Mouse (Mus musculus): ENCODE measurements around the gene Apopt1. TPM values are rescaled to one million over a fixed set of nuclear protein-coding genes. Genes with fewer than 3 reads are reported as not detected.
A peak's percentile ranks its signal among the peaks of the same experiment; 100 is the strongest.
"Not testable (repeated sequence)": the region's sequence is repeated elsewhere in the genome, so short reads cannot be mapped to it uniquely, and the experiment has no call there.

Apopt1 gene
- polyA plus RNA-seq, 1 experiment from 2014 or later, result 52.9 TPM

- 97% methylated on average over 1 of the region's 1 CpGs for WGBS
- no peak overlapping the region for H3K4me2 ChIP-seq (ENCODE audit: low read length)
- no peaks in the 10 kb centered on the region for H3K27me3 ChIP-seq (replicated peaks; ENCODE audit: control insufficient read depth, insufficient read depth, low read length)
- ATAC-seq, result no peak
- H3K4me1 ChIP-seq (ENCODE audit: control insufficient read depth, insufficient read depth, low read depth, low read length), result peaks cover 8% of the 10 kb centered on the region
- no peak overlapping the region for H3K9ac ChIP-seq (ENCODE audit: low read depth, low read length)
- H3K27ac ChIP-seq (ENCODE audit: low read depth, low read length), result no peak overlapping the region
- H3K36me3 ChIP-seq (ENCODE audit: control insufficient read depth, insufficient read depth, low read length), result peaks cover 5% of the 10 kb centered on the region; the same call in 1 of the 2 replicates
- H3K4me3 ChIP-seq (ENCODE audit: low read length), result no peak overlapping the region
- H3K9me3 ChIP-seq (ENCODE audit: control insufficient read depth, low read length), result no peaks in the 10 kb centered on the region
Measured at GRCm38 (mm10) chr12:111727956-111728355, 14.9 kb downstream of the Apopt1 start.

GRCm38 (mm10) chr12:111731822-111732807 is 19.1 kb downstream of the Apopt1 start:
- peak; percentile 93 for ATAC-seq
- peaks cover 9% of the 10 kb centered on the region for H3K4me1 ChIP-seq (ENCODE audit: control insufficient read depth, insufficient read depth, low read depth, low read length)

GRCm38 (mm10) chr12:111732921-111733320 is 19.9 kb downstream of the Apopt1 start:
- Histone ChIP-seq H3K9me3 (ENCODE audit: control insufficient read depth, low read length) (no peaks in the 10 kb centered on the region), H3K4me1 (ENCODE audit: control insufficient read depth, insufficient read depth, low read depth, low read length) (peaks cover 9% of the 10 kb centered on the region), H3K27ac (ENCODE audit: low read depth, low read length) (peak overlapping the region; percentile 60), H3K4me2 (ENCODE audit: low read length) (peak overlapping the region; percentile 49), H3K27me3 (replicated peaks; ENCODE audit: control insufficient read depth, insufficient read depth, low read length) (no peaks in the 10 kb centered on the region), H3K4me3 (ENCODE audit: low read length) (no peak overlapping the region), H3K9ac (ENCODE audit: low read depth, low read length) (peak overlapping the region; percentile 35), H3K36me3 (ENCODE audit: control insufficient read depth, insufficient read depth, low read length) (no peaks in the 10 kb centered on the region)
- ATAC-seq, result peak; percentile 35; the same call in 1 of the 2 replicates
- 56% methylated on average over 5 of the region's 5 CpGs for WGBS

More at GRCm38 (mm10) chr12:111731822-111732807, 19.1 kb downstream of the Apopt1 start:
- 33% methylated on average over 30 of the region's 30 CpGs for WGBS
- Histone ChIP-seq H3K27me3 (replicated peaks; ENCODE audit: control insufficient read depth, insufficient read depth, low read length) (no peaks in the 10 kb centered on the region), H3K9ac (ENCODE audit: low read depth, low read length) (peak overlapping the region; percentile 39), H3K27ac (ENCODE audit: low read depth, low read length) (peak overlapping the region; percentile 60), H3K4me3 (ENCODE audit: low read length) (no peak overlapping the region), H3K9me3 (ENCODE audit: control insufficient read depth, low read length) (no peaks in the 10 kb centered on the region), H3K4me2 (ENCODE audit: low read length) (peak overlapping the region; percentile 49), H3K36me3 (ENCODE audit: control insufficient read depth, insufficient read depth, low read length) (no peaks in the 10 kb centered on the region)

GRCm38 (mm10) chr12:111734912-111735311 is 21.9 kb downstream of the Apopt1 start:
- WGBS, result 89% methylated on average over 3 of the region's 3 CpGs
- H3K4me3 ChIP-seq (ENCODE audit: low read length), result no peak overlapping the region
- H3K4me2 ChIP-seq (ENCODE audit: low read length), result no peak overlapping the region
- H3K9me3 ChIP-seq (ENCODE audit: control insufficient read depth, low read length), result no peaks in the 10 kb centered on the region
- ATAC-seq, result no peak
- no peaks in the 10 kb centered on the region for H3K36me3 ChIP-seq (ENCODE audit: control insufficient read depth, insufficient read depth, low read length)
- H3K27me3 ChIP-seq (replicated peaks; ENCODE audit: control insufficient read depth, insufficient read depth, low read length), result no peaks in the 10 kb centered on the region
- H3K4me1 ChIP-seq (ENCODE audit: control insufficient read depth, insufficient read depth, low read depth, low read length), result peaks cover 9% of the 10 kb centered on the region
- no peak overlapping the region for H3K9ac ChIP-seq (ENCODE audit: low read depth, low read length)
- no peak overlapping the region for H3K27ac ChIP-seq (ENCODE audit: low read depth, low read length)

GRCm38 (mm10) chr12:111736676-111737075 is 23.6 kb downstream of the Apopt1 start:
- H3K4me1 ChIP-seq (ENCODE audit: control insufficient read depth, insufficient read depth, low read depth, low read length); H3K4me3 ChIP-seq (ENCODE audit: low read length); H3K27ac ChIP-seq (ENCODE audit: low read depth, low read length); H3K36me3 ChIP-seq (ENCODE audit: control insufficient read depth, insufficient read depth, low read length); ATAC-seq; H3K4me2 ChIP-seq (ENCODE audit: low read length); H3K27me3 ChIP-seq (replicated peaks; ENCODE audit: control insufficient read depth, insufficient read depth, low read length); H3K9me3 ChIP-seq (ENCODE audit: control insufficient read depth, low read length); H3K9ac ChIP-seq (ENCODE audit: low read depth, low read length): not testable (repeated sequence)
- 91% methylated on average over 8 of the region's 8 CpGs for WGBS

- H3K4me2 ChIP-seq (ENCODE audit: low read length), result no peak overlapping the region
- no peak overlapping the region for H3K27ac ChIP-seq (ENCODE audit: low read depth, low read length)
- 53% methylated on average over 9 of the region's 9 CpGs for WGBS
- no peaks in the 10 kb centered on the region for H3K9me3 ChIP-seq (ENCODE audit: control insufficient read depth, low read length)
- H3K4me1 ChIP-seq (ENCODE audit: control insufficient read depth, insufficient read depth, low read depth, low read length), result peaks cover 5% of the 10 kb centered on the region
- H3K9ac ChIP-seq (ENCODE audit: low read depth, low read length), result no peak overlapping the region
- H3K36me3 ChIP-seq (ENCODE audit: control insufficient read depth, insufficient read depth, low read length), result no peaks in the 10 kb centered on the region
- ATAC-seq, result no peak
- no peaks in the 10 kb centered on the region for H3K27me3 ChIP-seq (replicated peaks; ENCODE audit: control insufficient read depth, insufficient read depth, low read length)
- H3K4me3 ChIP-seq (ENCODE audit: low read length), result no peak overlapping the region
Measured at GRCm38 (mm10) chr12:111737370-111737769, 24.3 kb downstream of the Apopt1 start.

- H3K36me3 ChIP-seq (ENCODE audit: control insufficient read depth, insufficient read depth, low read length), result no peaks in the 10 kb centered on the region
- no peak overlapping the region for H3K27ac ChIP-seq (ENCODE audit: low read depth, low read length)
- no peak overlapping the region for H3K9ac ChIP-seq (ENCODE audit: low read depth, low read length)
- H3K4me3 ChIP-seq (ENCODE audit: low read length), result no peak overlapping the region
- 5% methylated on average over 3 of the region's 3 CpGs for WGBS
- no peaks in the 10 kb centered on the region for H3K9me3 ChIP-seq (ENCODE audit: control insufficient read depth, low read length)
- no peaks in the 10 kb centered on the region for H3K4me1 ChIP-seq (ENCODE audit: control insufficient read depth, insufficient read depth, low read depth, low read length)
- H3K4me2 ChIP-seq (ENCODE audit: low read length), result no peak overlapping the region
- no peaks in the 10 kb centered on the region for H3K27me3 ChIP-seq (replicated peaks; ENCODE audit: control insufficient read depth, insufficient read depth, low read length)
- no peak for ATAC-seq
Measured at GRCm38 (mm10) chr12:111738754-111739153, 25.7 kb downstream of the Apopt1 start.

GRCm38 (mm10) chr12:111741338-111741737 is 28.3 kb downstream of the Apopt1 start:
- WGBS, result 88% methylated on average over 8 of the region's 8 CpGs
- Histone ChIP-seq H3K4me1 (ENCODE audit: control insufficient read depth, insufficient read depth, low read depth, low read length) (no peaks in the 10 kb centered on the region; the same call in 1 of the 2 replicates), H3K27me3 (replicated peaks; ENCODE audit: control insufficient read depth, insufficient read depth, low read length) (no peaks in the 10 kb centered on the region)

GRCm38 (mm10) chr12:111743419-111743818 is 30.4 kb downstream of the Apopt1 start:
- H3K36me3 ChIP-seq (ENCODE audit: control insufficient read depth, insufficient read depth, low read length), result no peaks in the 10 kb centered on the region
- H3K4me2 ChIP-seq (ENCODE audit: low read length), result no peak overlapping the region
- H3K27me3 ChIP-seq (replicated peaks; ENCODE audit: control insufficient read depth, insufficient read depth, low read length), result no peaks in the 10 kb centered on the region
- no peak overlapping the region for H3K27ac ChIP-seq (ENCODE audit: low read depth, low read length)
- H3K4me1 ChIP-seq (ENCODE audit: control insufficient read depth, insufficient read depth, low read depth, low read length), result no peaks in the 10 kb centered on the region; the same call in 1 of the 2 replicates
- no peak overlapping the region for H3K4me3 ChIP-seq (ENCODE audit: low read length)
- WGBS, result 72% methylated on average over 2 of the region's 2 CpGs
- ATAC-seq, result no peak
- no peak overlapping the region for H3K9ac ChIP-seq (ENCODE audit: low read depth, low read length)
- H3K9me3 ChIP-seq (ENCODE audit: control insufficient read depth, low read length), result no peaks in the 10 kb centered on the region

More at GRCm38 (mm10) chr12:111741338-111741737, 28.3 kb downstream of the Apopt1 start:
- Histone ChIP-seq H3K36me3 (ENCODE audit: control insufficient read depth, insufficient read depth, low read length) (no peaks in the 10 kb centered on the region), H3K9ac (ENCODE audit: low read depth, low read length) (no peak overlapping the region), H3K4me2 (ENCODE audit: low read length) (no peak overlapping the region), H3K4me3 (ENCODE audit: low read length) (no peak overlapping the region), H3K27ac (ENCODE audit: low read depth, low read length) (no peak overlapping the region), H3K9me3 (ENCODE audit: control insufficient read depth, low read length) (no peaks in the 10 kb centered on the region)
- no peak for ATAC-seq
